Mouse (Mus musculus): ENCODE results near the gene Slc25a10. TPM values are rescaled to one million over a fixed set of nuclear protein-coding genes. Genes with fewer than 3 reads are reported as not detected.

Slc25a10 gene
- total RNA-seq, 1 experiment from 2014 or later, result 151 TPM

- peak; percentile 28 for DNase-seq
Measured at GRCm38 (mm10) chr11:120541907-120542306, 50.3 kb downstream of the Slc25a10 start.

- DNase-seq, result no peak
Measured at GRCm38 (mm10) chr11:120542376-120542775, 50.7 kb downstream of the Slc25a10 start.

- DNase-seq, result no peak
Measured at GRCm38 (mm10) chr11:120545964-120546363, 54.3 kb downstream of the Slc25a10 start.

GRCm38 (mm10) chr11:120547469-120547868 is 55.8 kb downstream of the Slc25a10 start:
- no peak for DNase-seq

GRCm38 (mm10) chr11:120548214-120548613 is 56.6 kb downstream of the Slc25a10 start:
- DNase-seq, result no peak

- DNase-seq, result no peak
Measured at GRCm38 (mm10) chr11:120548786-120549167, 57.1 kb downstream of the Slc25a10 start.

Other genes starting within 250 kb of the Slc25a10 start
- 1,036 and 1,352 TPM in 2 replicates for gene Actg1, start 143.3 kb upstream of the Slc25a10 start, total RNA-seq (2021)
- gene Fscn2, start 130.3 kb upstream of the Slc25a10 start, total RNA-seq (2021), result 0.79 TPM in 1 of 2 replicates, not detected in the other
- 35.8 and 55.1 TPM in 2 replicates for gene Faap100, start 113.1 kb upstream of the Slc25a10 start, total RNA-seq (2021)
- 83.9 and 98.7 TPM in 2 replicates for gene Nploc4, start 54.1 kb upstream of the Slc25a10 start, total RNA-seq (2021)
- 7.3 TPM in 1 of 2 replicates, not detected in the other for gene Tspan10, start 49.2 kb upstream of the Slc25a10 start, total RNA-seq (2021)
- 0.27 TPM in 1 of 2 replicates, not detected in the other for gene Pde6g, start 38.3 kb upstream of the Slc25a10 start, total RNA-seq (2021)
- gene Oxld1, start 33.8 kb upstream of the Slc25a10 start, total RNA-seq (2021), result 33.8 and 41.3 TPM in 2 replicates
- gene Ccdc137, start 33.7 kb upstream of the Slc25a10 start, total RNA-seq (2021), result 24.2 and 27.6 TPM in 2 replicates
- 22.6 and 22.8 TPM in 2 replicates for gene Arl16, start 24.2 kb upstream of the Slc25a10 start, total RNA-seq (2021)
- 96.3 and 104 TPM in 2 replicates for gene Mrpl12, start 7.2 kb upstream of the Slc25a10 start, total RNA-seq (2021)
- 1.0 and 3.5 TPM in 2 replicates for gene Gcgr, start 38.9 kb downstream of the Slc25a10 start, total RNA-seq (2021)
- 67.5 and 75.4 TPM in 2 replicates for gene Mcrip1, start 57.9 kb downstream of the Slc25a10 start, total RNA-seq (2021)
- 1.4 TPM in 1 of 2 replicates, not detected in the other for gene Ppp1r27, start 59.3 kb downstream of the Slc25a10 start, total RNA-seq (2021)
- gene P4hb, start 81.4 kb downstream of the Slc25a10 start, total RNA-seq (2021), result 407 and 486 TPM in 2 replicates
- gene Arhgdia, start 89.8 kb downstream of the Slc25a10 start, total RNA-seq (2021), result 333 and 334 TPM in 2 replicates
- gene Alyref, start 106.5 kb downstream of the Slc25a10 start, total RNA-seq (2021), result 101 and 105 TPM in 2 replicates
- gene Anapc11, start 106.6 kb downstream of the Slc25a10 start, total RNA-seq (2021), result 81.5 and 102 TPM in 2 replicates
- gene Npb, start 116.6 kb downstream of the Slc25a10 start, total RNA-seq (2021), result 3.1 TPM in 1 of 2 replicates, not detected in the other
- 344 and 351 TPM in 2 replicates for gene Pcyt2, start 126.1 kb downstream of the Slc25a10 start, total RNA-seq (2021)
- 82.5 and 103 TPM in 2 replicates for gene Sirt7, start 133.4 kb downstream of the Slc25a10 start, total RNA-seq (2021)
- gene Mafg, start 141.8 kb downstream of the Slc25a10 start, total RNA-seq (2021), result 69.7 and 76.5 TPM in 2 replicates
- gene Pycr1, start 151.9 kb downstream of the Slc25a10 start, total RNA-seq (2021), result 1.3 TPM in 2 replicates
- not detected in 2 replicates for gene Myadml2, start 156.3 kb downstream of the Slc25a10 start, total RNA-seq (2021)
- gene Notum, start 169.3 kb downstream of the Slc25a10 start, total RNA-seq (2021), result 9.4 and 12.1 TPM in 2 replicates
- gene Aspscr1, start 181.1 kb downstream of the Slc25a10 start, total RNA-seq (2021), result 83.4 and 112 TPM in 2 replicates
- gene Cenpx, start 221.9 kb downstream of the Slc25a10 start, total RNA-seq (2021), result 52.6 and 54.2 TPM in 2 replicates
- 40.9 and 46.8 TPM in 2 replicates for gene Lrrc45, start 222.1 kb downstream of the Slc25a10 start, total RNA-seq (2021)
- 5.6 and 10.0 TPM in 2 replicates for gene Rac3, start 229.6 kb downstream of the Slc25a10 start, total RNA-seq (2021)
- 59.0 and 82.3 TPM in 2 replicates for gene Dcxr, start 235.4 kb downstream of the Slc25a10 start, total RNA-seq (2021)
- gene Cbr2, start 240.3 kb downstream of the Slc25a10 start, total RNA-seq (2021), result 1.9 and 3.7 TPM in 2 replicates